Mouse (Mus musculus): ENCODE measurements around the gene P4htm. TPM values are rescaled to one million over a fixed set of nuclear protein-coding genes. Genes with fewer than 3 reads are reported as not detected.
A peak's percentile ranks its signal among the peaks of the same experiment; 100 is the strongest.

P4htm gene
- polyA plus RNA-seq, 1 experiment from 2014 or later: 29.7 TPM

GRCm38 (mm10) chr9:108530954-108531353 is 66.5 kb downstream of the P4htm start:
- Histone ChIP-seq H3K4me3 (replicated peaks; ENCODE audit: low read length) (no peak overlapping the region), H3K27me3 (ENCODE audit: control insufficient read depth, insufficient read depth, low read length) (no peaks in the 10 kb centered on the region), H3K4me2 (replicated peaks) (no peak overlapping the region), H3K4me1 (replicated peaks; ENCODE audit: control insufficient read depth, insufficient read depth, low read length) (no peaks in the 10 kb centered on the region), H3K9me3 (ENCODE audit: control insufficient read depth, low read length) (no peaks in the 10 kb centered on the region), H3K36me3 (replicated peaks; ENCODE audit: control insufficient read depth, insufficient read depth) (peaks cover 77% of the 10 kb centered on the region), H3K9ac (no peak overlapping the region), H3K27ac (no peak overlapping the region)
- ATAC-seq (ENCODE audit: low FRiP score): no peak
- no peak for DNase-seq (ENCODE audit: low spot score)
- WGBS: 89% methylated on average over 1 of the region's 1 CpGs

MicroRNA genes within 50 kb of the gene (microRNA counts, 519-probe panel; counts per million panel counts)
- microRNA mmu-miR-191: 4,627 counts per million, percentile 44 among the panel's probes with 10 or more counts
- 3,695 counts per million, percentile 23 among the panel's probes with 10 or more counts for microRNA mmu-miR-425

Small RNA genes within 50 kb of the gene (microRNA-seq; reads per million reads assigned to microRNA genes)
- gene Gm24083: not detected
- not detected for gene Mir191
- gene Mir425: 1,117 reads per million, percentile 79 among the genes with 10 or more reads in this experiment

Other genes starting within 250 kb of the P4htm start
- gene Usp4, start 249.8 kb downstream of the P4htm start, polyA plus RNA-seq (2014; fragmentation: Nextera tagmentation; extraction: Ambion mirVana): 127 TPM in 2 replicates
- gene 1700102P08Rik, start 204.9 kb downstream of the P4htm start, polyA plus RNA-seq (2014; fragmentation: Nextera tagmentation; extraction: Ambion mirVana): 1.7 and 2.2 TPM in 2 replicates
- 1.6 TPM in 2 replicates for gene Ccdc36, start 169.2 kb downstream of the P4htm start, polyA plus RNA-seq (2014; fragmentation: Nextera tagmentation; extraction: Ambion mirVana)
- not detected in 2 replicates for gene BC048562, start 161.2 kb downstream of the P4htm start, polyA plus RNA-seq (2014; fragmentation: Nextera tagmentation; extraction: Ambion mirVana)
- gene Ccdc71, start 137.1 kb downstream of the P4htm start, polyA plus RNA-seq (2014; fragmentation: Nextera tagmentation; extraction: Ambion mirVana): 44.9 and 51.4 TPM in 2 replicates
- gene Klhdc8b, start 136.1 kb downstream of the P4htm start, polyA plus RNA-seq (2014; fragmentation: Nextera tagmentation; extraction: Ambion mirVana): 52.8 and 57.2 TPM in 2 replicates
- 18.9 and 19.4 TPM in 2 replicates for gene Lamb2, start 117.9 kb downstream of the P4htm start, polyA plus RNA-seq (2014; fragmentation: Nextera tagmentation; extraction: Ambion mirVana)
- 64.9 and 69.7 TPM in 2 replicates for gene Usp19, start 107.1 kb downstream of the P4htm start, polyA plus RNA-seq (2014; fragmentation: Nextera tagmentation; extraction: Ambion mirVana)
- 61.6 and 66.6 TPM in 2 replicates for gene Qars, start 90.0 kb downstream of the P4htm start, polyA plus RNA-seq (2014; fragmentation: Nextera tagmentation; extraction: Ambion mirVana)
- 119 and 128 TPM in 2 replicates for gene Qrich1, start 80.9 kb downstream of the P4htm start, polyA plus RNA-seq (2014; fragmentation: Nextera tagmentation; extraction: Ambion mirVana)
- gene Impdh2, start 37.4 kb downstream of the P4htm start, polyA plus RNA-seq (2014; fragmentation: Nextera tagmentation; extraction: Ambion mirVana): 107 and 110 TPM in 2 replicates
- gene Ndufaf3, start 30.2 kb downstream of the P4htm start, polyA plus RNA-seq (2014; fragmentation: Nextera tagmentation; extraction: Ambion mirVana): 80.9 and 93.2 TPM in 2 replicates
- 241 and 242 TPM in 2 replicates for gene Dalrd3, start 27.8 kb downstream of the P4htm start, polyA plus RNA-seq (2014; fragmentation: Nextera tagmentation; extraction: Ambion mirVana)
- gene Wdr6, start 18.9 kb downstream of the P4htm start, polyA plus RNA-seq (2014; fragmentation: Nextera tagmentation; extraction: Ambion mirVana): 240 and 242 TPM in 2 replicates
- 37.7 and 44.0 TPM in 2 replicates for gene Arih2, start 51.7 kb upstream of the P4htm start, polyA plus RNA-seq (2014; fragmentation: Nextera tagmentation; extraction: Ambion mirVana)
- gene Slc25a20, start 64.4 kb upstream of the P4htm start, polyA plus RNA-seq (2014; fragmentation: Nextera tagmentation; extraction: Ambion mirVana): 25.6 and 31.4 TPM in 2 replicates
- 70.8 and 82.7 TPM in 2 replicates for gene Prkar2a, start 91.6 kb upstream of the P4htm start, polyA plus RNA-seq (2014; fragmentation: Nextera tagmentation; extraction: Ambion mirVana)
- 202 and 238 TPM in 2 replicates for gene Ip6k2, start 186.1 kb upstream of the P4htm start, polyA plus RNA-seq (2014; fragmentation: Nextera tagmentation; extraction: Ambion mirVana)
- gene Nckipsd, start 210.7 kb upstream of the P4htm start, polyA plus RNA-seq (2014; fragmentation: Nextera tagmentation; extraction: Ambion mirVana): 28.5 and 29.6 TPM in 2 replicates
- gene Celsr3, start 228.7 kb upstream of the P4htm start, polyA plus RNA-seq (2014; fragmentation: Nextera tagmentation; extraction: Ambion mirVana): 15.4 and 16.0 TPM in 2 replicates

Measured in hindbrain, embryonic 14.5 days (tissue).